Mouse (Mus musculus) bone marrow macrophage, adult 2 months (primary cell): ENCODE measurements around the gene Nkx2-4.

ENCODE experiments used
- CTCF ChIP-seq: IDR thresholded peaks from 2 replicates; pipeline ENCODE4 v1.5.1; 2012; ENCODE audit warnings: low read depth, mild to moderate bottlenecking, low read length, moderate library complexity
- POLR2A ChIP-seq: IDR thresholded peaks from 2 replicates; pipeline ENCODE4 v1.6.1; 2012; ENCODE audit warnings: mild to moderate bottlenecking, low read depth, low read length, borderline replicate concordance

GRCm38 (mm10) chr2:147069077-147069476 is 16.2 kb downstream of the Nkx2-4 start:
- TF ChIP-seq POLR2A = no peak
- no peak for TF ChIP-seq CTCF
